Mouse (Mus musculus) left cerebral cortex, adult 18-20 months (tissue): ENCODE measurements around the gene Slc35e2. TPM values are rescaled to one million over a fixed set of nuclear protein-coding genes. Genes with fewer than 3 reads are reported as not detected.
"Not testable (repeated sequence)": the region's sequence is repeated elsewhere in the genome, so short reads cannot be mapped to it uniquely, and the experiment has no call there.

ENCODE experiments used
- DNase-seq, 2 experiments: peaks; one replicate each; pipeline ENCODE4 v3.0.0; 2021 to 2022; ENCODE audit warnings: low spot score in 2 of 2, mixed read lengths in 1 of 2
- total RNA-seq, 2 experiments: library from RNA; stranded (reverse); gene quantifications; 2 replicates each; pipeline ENCODE4 v1.2.3; 2021

The Slc35e2 gene
- total RNA-seq, 2 experiments from 2014 or later: 47.2 to 48.9 TPM

GRCm38 (mm10) chr4:155668689-155669597 lies 67.7 kb downstream of the Slc35e2 start, which contains the start of gene Mib2:
Mib2 (minus strand) TSS chr4:155669198.
- DNase-seq: peak; percentile 97

- DNase-seq: no peak
These were observed 68.4 kb downstream of the Slc35e2 start for GRCm38 (mm10) chr4:155669598-155670075.

GRCm38 (mm10) chr4:155670236-155670635 lies 69.0 kb downstream of the Slc35e2 start:
- DNase-seq: not testable (repeated sequence)

GRCm38 (mm10) chr4:155672082-155672481 lies 70.9 kb downstream of the Slc35e2 start:
- DNase-seq: no peak

Other genes with a start within 250 kb of the Slc35e2 start
- gene Prkcz, start 240.1 kb upstream of the Slc35e2 start, total RNA-seq: 100 to 1,000 TPM; 216 to 223 TPM
- gene Gabrd, start 203.3 kb upstream of the Slc35e2 start, total RNA-seq: 10 to 100 TPM; 77.5 to 84.7 TPM
- 10 to 100 TPM; 12.0 to 13.1 TPM for gene Cfap74, start 192.2 kb upstream of the Slc35e2 start, total RNA-seq
- 1 to 10 TPM; 1.1 to 1.8 TPM for gene Tmem52, start 132.3 kb upstream of the Slc35e2 start, total RNA-seq
- gene Gnb1, start 110.1 kb upstream of the Slc35e2 start, total RNA-seq: 100 to 1,000 TPM; 859 to 881 TPM
- 10 to 100 TPM; 57.5 to 57.7 TPM for gene Nadk, start 39.0 kb upstream of the Slc35e2 start, total RNA-seq
- 10 to 100 TPM; 47.1 to 49.4 TPM for gene Cdk11b, start 23.4 kb downstream of the Slc35e2 start, total RNA-seq
- gene Gm10563, start 44.0 kb downstream of the Slc35e2 start, total RNA-seq: not detected
- 1 to 10 TPM; 2.4 to 4.6 TPM for gene Mmp23, start 52.0 kb downstream of the Slc35e2 start, total RNA-seq
- gene Mib2, start 67.8 kb downstream of the Slc35e2 start, total RNA-seq: 100 to 1,000 TPM; 128 to 129 TPM
- 10 to 100 TPM; 27.8 to 32.8 TPM for gene Fndc10, start 92.9 kb downstream of the Slc35e2 start, total RNA-seq
- 10 to 100 TPM; 90.6 to 97.4 TPM for gene Ssu72, start 103.4 kb downstream of the Slc35e2 start, total RNA-seq
- 10 to 100 TPM; 51.1 to 53.0 TPM for gene Tmem240, start 133.4 kb downstream of the Slc35e2 start, total RNA-seq
- gene Atad3a, start 159.7 kb downstream of the Slc35e2 start, total RNA-seq: 10 to 100 TPM; 48.3 to 55.6 TPM
- 10 to 100 TPM; 15.6 to 17.6 TPM for gene Vwa1, start 173.3 kb downstream of the Slc35e2 start, total RNA-seq
- gene Tmem88b, start 184.5 kb downstream of the Slc35e2 start, total RNA-seq: 10 to 100 TPM; 16.4 to 19.0 TPM
- under 1 TPM in 1 of 2 experiments, not detected in 1; 0.44 TPM for gene Ankrd65, start 189.0 kb downstream of the Slc35e2 start, total RNA-seq
- gene Mrpl20, start 201.5 kb downstream of the Slc35e2 start, total RNA-seq: 10 to 100 TPM; 84.9 to 89.4 TPM
- 10 to 100 TPM; 60.1 to 65.5 TPM for gene Ccnl2, start 211.1 kb downstream of the Slc35e2 start, total RNA-seq
- gene Aurkaip1, start 229.9 kb downstream of the Slc35e2 start, total RNA-seq: 100 to 1,000 TPM; 103 to 110 TPM
- gene Mxra8, start 238.3 kb downstream of the Slc35e2 start, total RNA-seq: 1 to 10 TPM; 6.2 to 7.3 TPM
- 10 to 100 TPM; 88.0 to 96.3 TPM for gene Dvl1, start 246.0 kb downstream of the Slc35e2 start, total RNA-seq